Mouse (Mus musculus) c-Kit-positive CD71-positive TER-119-positive erythroid progenitor cells, embryonic 14.5 days (primary cell): ENCODE data around the gene Dnajc11.

Experiments
- DNase-seq: peaks from one replicate; pipeline ENCODE4 v3.0.0-alpha.2; 2013; ENCODE audit warnings: low spot score

The Dnajc11 gene

GRCm38 (mm10) chr4:152009076-152010051 is 75.9 kb downstream of the Dnajc11 start:
- DNase-seq = peak; percentile 33

DNA sequence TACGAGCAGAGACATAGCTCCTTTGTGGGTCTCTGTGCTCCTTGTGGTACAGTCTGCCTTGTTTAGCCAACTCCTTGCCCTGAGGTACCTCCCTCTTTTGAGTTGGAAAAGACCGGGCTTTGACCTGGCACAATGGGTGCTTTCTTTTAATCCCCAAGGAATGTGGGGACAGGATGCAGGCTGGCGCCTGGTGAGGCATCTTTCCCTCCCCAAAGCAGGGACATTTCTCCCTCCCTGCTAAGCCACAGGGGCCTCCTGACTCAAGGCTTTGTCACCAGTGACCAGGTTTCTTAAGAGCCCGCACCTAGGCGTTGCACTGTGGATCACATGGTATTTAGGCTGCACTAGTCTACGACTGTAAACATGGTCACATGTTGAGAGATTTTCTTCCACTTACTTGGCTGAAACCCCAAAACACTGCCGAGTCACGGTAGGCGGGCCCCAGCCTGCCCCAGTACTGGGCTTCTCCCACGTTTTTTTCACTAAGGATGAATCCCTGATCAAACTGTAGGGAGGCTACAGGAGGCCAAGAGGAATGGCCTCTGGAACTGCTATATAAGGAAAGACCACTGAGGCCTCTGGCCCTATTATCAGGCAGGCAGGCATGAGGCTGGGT is 76.7 kb downstream of the Dnajc11 start:
- DNase-seq = peak; percentile 69

DNA sequence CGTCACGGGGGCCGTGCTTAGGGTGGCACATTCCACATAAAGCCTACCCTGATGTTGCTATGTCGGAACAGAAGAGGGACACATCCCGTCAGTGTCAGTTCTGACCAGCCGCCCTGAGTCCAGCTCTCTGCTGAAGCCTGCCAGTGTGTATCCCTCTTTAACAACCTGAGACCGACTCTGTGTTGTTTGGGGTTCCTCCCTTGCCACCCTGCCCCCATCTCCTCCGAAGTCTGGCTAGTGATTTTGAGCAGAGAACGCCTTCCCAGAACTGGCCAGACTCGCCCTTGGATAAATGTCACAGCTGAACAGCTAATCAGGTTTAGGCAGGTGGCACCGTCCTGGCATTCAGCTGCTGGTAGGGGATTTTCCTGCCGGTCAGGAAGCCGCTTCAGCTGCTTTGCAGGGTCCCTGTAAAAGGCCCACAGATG is 77.2 kb downstream of the Dnajc11 start:
- peak; percentile 74 for DNase-seq

DNA sequence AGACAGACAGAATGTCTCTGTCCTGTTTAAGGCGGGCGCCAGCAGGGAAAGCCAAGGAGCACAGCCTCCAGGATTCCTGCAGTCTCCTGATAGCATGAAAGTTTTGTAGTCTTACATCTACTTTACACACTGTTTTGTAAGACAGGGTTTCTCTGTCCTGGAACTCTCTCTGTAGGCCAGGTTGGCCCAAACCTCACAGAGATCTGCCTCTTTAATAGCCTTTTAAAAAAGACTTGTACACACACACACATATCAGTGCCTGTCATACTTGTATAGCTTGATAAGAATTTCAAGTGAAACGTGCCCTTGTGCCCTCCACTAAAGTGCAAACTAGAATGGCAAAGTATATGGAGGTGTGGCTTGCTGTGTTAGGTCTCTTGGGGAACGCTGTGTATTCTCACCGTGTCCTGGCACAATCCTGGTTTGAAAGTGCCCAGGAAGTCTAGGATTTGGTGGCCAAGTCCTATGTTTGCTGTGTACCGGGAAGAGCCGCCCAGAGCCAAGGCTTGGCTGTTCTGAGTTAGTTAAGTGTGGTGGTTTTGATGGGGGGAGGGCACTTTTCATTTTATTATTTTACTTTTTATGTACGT is 77.8 kb downstream of the Dnajc11 start:
- DNase-seq = peak; percentile 52

DNA sequence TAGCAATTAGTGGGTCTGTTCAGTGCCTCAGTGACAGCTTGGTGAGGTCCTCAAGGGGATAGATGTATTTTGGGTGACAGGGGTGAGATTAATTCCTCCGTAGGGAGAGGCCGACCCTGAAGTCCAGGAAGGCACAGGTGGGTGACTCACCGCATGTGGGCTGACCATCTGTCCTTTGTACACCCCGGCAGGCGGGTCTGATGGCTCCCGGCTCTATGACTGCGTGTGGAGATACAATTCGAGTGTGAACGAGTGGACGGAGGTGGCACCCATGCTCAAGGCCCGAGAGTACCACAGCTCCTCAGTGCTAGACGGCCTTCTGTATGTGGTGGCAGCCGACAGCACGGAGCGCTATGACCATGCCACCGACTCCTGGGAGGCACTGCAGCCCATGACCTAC is 78.6 kb downstream of the Dnajc11 start:
- no peak for DNase-seq

- DNase-seq = no peak
Measured at GRCm38 (mm10) chr4:152013036-152013813, 79.7 kb downstream of the Dnajc11 start.

GRCm38 (mm10) chr4:152019073-152019472 is 85.6 kb downstream of the Dnajc11 start:
- DNase-seq = no peak

DNA sequence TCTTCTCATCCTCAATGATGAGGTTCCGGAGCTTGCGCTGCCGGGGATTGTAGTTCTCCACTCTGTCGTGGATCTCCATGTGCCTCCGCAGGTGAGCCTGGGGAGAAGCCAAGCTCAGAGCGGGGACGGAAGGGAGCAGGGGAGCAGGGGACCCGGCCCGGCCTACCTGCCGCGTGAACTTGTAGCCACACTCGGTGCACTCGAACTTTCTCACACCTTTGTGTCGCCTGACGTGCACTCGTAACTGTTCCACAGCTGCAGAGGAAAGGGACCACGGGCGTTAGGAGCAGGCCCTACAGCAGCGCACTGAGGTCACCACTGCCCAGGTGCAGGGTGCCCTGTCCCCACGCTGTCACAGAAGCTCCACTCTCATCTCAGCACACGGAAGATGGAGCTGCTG is 86.5 kb downstream of the Dnajc11 start:
- no peak for DNase-seq

- no peak for DNase-seq
Measured at GRCm38 (mm10) chr4:152021568-152022097, 88.1 kb downstream of the Dnajc11 start.

- DNase-seq = no peak
Measured at GRCm38 (mm10) chr4:152022506-152022905, 89.0 kb downstream of the Dnajc11 start.

- DNase-seq = no peak
Measured at GRCm38 (mm10) chr4:152024525-152024924, 91.0 kb downstream of the Dnajc11 start.

DNA sequence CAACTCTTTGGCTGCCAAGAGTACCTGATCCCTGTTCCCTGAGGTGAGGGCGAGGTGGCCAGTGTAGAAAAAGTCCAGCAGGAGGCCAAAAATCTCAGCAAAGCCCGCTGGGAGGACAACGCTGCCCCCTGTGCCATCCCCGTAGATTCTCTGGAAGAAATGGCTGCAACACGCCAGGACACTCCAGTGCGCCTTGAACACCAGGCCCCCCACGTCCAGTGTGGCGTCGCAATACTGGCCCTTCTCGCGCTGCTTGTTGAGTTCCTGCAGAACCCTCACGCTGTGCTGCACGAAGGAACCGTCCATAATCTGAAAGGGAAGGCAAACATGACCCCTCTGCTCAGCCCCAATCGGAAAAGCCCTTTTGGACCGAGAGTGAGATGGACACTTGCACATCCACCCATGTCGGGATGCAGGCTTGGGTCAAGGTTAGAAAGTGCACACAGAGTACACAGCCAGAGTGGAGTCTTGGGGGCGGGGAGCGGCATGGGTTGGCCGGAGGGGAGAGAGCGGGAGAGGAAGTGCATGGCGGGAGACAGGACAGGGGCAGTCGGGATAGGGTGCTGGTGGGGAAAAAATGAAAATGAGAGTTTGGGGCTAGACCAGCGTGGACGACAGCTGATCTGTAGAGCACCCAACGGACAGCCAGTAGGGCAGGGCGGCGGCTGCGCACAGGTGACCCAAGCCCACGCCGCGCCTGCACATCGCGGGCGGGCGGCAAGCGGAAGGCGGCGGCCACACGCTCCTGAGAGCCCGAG is 93.4 kb downstream of the Dnajc11 start:
- DNase-seq = no peak

- peak; percentile 96 for DNase-seq
Measured at GRCm38 (mm10) chr4:152027524-152027923, 94.0 kb downstream of the Dnajc11 start, which contains the start of gene Zbtb48. Gene Zbtb48, minus strand, starts transcription at chr4:152027671.

DNA sequence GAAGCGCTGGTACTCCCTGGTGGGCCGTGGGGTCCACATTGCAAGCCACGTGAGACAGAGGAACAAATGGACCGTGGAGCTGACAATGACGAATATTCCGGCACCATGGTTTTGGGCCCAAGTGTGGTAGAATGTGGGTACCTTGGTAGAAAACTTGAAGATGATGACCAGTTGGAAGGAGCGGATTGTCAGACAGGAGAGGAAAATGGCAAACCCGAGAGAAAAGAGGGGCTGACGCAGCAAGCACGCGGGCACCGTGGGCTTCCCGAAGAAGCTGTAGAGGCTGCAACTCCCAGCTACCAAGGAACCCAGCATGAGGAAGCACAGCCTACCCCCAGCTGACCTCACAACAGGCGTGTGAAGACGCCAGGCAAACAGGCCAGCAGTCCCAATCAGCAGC is 95.0 kb downstream of the Dnajc11 start:
- DNase-seq = no peak

- DNase-seq = no peak
Measured at GRCm38 (mm10) chr4:152029087-152029486, 95.6 kb downstream of the Dnajc11 start.

GRCm38 (mm10) chr4:152029997-152030396 is 96.5 kb downstream of the Dnajc11 start:
- no peak for DNase-seq
